Mouse (Mus musculus) bone marrow macrophage, adult 2 months (primary cell): ENCODE measurements around the gene Car9.

Experiments
- CTCF ChIP-seq: IDR thresholded peaks from 2 replicates; pipeline ENCODE4 v1.5.1; 2012; ENCODE audit warnings: low read depth, mild to moderate bottlenecking, low read length, moderate library complexity
- POLR2A ChIP-seq: IDR thresholded peaks from 2 replicates; pipeline ENCODE4 v1.6.1; 2012; ENCODE audit warnings: mild to moderate bottlenecking, low read depth, low read length, borderline replicate concordance

DNA sequence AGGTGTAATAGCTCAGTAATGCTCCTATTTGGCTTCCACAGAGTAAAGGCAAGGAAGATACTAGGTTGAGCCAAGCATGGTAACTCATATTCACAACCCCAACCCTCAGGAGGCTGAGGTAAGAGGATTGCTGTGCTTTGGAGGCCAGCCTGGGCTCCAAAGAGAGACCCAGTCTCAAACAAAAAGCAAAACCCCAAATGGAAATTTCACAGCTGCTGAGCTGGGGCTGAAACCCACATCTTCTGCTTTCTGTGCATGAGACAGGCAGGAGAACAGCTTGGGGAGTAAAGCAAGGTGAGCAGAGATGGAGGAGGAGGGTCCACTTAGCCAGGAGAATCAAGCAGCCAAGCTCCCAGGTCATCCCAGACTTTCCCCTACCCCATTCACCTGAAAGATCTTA, 47.1 kb downstream of the Car9 start:
- TF ChIP-seq CTCF, result no peak
- no peak for TF ChIP-seq POLR2A
